Mouse (Mus musculus): ENCODE data around the gene Tmem86a.

Gene Tmem86a

DNA sequence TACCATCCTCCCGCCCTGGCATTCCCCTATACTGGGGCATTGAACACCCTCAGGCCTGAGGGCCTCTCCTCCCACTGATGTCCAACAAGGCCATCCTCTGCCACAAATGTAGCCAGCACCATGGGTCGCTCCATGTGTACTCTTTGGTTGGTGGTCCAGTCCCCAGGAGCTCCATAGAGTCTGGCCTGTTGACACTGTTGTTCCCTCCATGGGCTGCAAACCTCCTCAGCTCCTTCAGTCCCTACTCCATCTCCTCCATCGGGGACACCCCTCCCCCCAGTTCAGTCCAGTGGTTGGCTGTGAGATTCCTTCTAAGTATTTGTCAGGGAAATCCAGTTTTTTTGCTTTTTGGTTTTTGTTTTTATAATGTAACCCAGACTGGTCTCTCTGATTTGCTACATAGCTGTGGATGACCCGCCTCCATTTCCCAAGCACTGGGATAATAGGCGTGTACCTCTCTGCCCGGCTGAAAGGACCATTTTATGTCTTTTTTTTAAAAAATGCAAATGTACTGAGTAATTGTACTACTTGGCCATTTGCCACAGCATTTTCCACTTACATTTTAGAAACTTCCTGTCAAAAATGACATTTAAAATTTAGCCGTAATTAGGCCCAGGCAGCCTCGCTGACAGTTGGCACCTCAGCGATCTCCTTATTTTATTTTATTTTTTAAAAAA, 19.7 kb upstream of the Tmem86a start:
- DNase-seq: no peak

DNA sequence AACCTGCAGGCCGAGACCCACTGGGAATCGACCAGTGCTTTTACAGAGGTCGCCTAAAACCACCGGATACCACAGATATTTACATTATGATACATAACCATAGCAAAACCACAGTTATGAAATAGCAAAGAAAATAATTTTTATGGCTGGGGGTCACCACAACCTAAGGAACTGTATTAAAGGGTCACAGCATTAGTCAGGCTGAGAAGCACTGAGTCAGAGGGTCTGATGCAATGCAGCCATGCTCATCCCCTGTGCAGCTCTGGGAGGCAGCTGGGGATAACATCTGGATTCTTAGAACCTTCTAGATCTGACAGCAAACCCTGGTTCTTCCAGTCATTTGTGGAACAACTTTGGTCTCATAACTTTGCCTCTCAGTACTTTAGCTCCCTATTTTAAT, 19.0 kb upstream of the Tmem86a start:
- no peak for DNase-seq

DNA sequence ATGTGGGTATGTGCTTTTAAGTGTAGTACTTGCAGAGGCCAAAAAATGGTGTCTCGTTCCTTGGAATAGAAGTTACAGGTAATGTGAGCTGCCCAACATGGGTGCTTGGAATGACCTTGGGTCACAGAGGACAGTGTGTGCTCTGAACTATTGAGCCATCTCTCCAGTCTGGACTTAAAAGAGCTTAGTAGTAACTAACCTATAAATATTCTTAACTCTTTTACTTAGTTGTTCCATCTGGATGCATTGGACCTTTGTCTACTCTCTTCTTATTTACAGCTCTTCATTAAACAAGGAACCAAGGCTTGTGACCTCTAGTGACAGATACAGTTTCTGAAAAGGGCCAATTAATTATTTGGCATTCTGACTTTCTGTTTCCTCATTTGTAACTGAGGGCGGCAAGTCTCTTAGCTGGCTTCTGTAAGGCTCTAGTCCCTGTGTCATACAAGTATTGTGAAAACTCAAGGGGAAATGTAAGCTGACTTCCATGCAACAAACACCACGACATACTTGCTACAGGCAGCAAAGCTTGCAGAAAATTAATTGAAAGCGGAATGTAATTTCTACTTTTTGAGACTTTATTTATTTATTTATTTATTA, 15.5 kb upstream of the Tmem86a start:
- DNase-seq: no peak

DNA sequence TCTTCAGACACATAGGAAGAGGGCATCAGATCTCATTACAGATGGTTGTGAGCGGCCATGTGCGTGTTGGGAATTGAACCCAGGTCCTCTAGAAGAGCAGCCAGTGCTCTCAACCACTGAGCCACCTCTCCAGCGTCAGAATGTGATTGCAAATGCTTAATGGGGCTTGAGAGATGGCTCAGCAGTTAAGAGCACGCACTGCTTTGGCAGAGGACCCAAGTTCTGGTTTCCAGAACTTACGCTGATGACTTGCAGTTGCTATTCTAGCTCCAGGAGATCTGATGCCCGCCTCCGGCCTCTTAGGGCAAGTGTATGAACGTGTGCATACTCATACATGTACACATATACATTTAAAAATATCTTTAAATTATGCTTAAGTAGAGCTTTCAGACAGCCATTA, 15.0 kb upstream of the Tmem86a start:
- no peak for DNase-seq

DNA sequence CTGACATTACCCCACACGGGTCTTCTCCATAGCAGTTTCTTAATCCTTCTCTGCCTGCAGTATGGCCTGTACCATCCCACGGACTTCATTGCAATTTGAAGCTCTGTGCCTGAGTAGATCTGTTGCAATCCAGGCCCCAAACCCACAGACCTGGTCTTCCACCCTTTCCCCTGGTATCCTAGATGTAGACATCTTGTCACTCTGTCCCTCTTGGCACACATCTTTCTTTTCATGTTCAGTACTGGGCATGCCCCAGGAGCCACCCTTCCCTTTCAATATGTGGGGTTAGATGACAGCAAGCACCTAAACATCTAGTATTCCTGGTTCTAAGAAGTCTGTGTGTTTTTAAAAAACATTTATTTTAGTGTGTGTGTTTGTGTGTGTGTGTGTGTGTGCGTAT, 8.7 kb upstream of the Tmem86a start:
- DNase-seq: no peak

DNA sequence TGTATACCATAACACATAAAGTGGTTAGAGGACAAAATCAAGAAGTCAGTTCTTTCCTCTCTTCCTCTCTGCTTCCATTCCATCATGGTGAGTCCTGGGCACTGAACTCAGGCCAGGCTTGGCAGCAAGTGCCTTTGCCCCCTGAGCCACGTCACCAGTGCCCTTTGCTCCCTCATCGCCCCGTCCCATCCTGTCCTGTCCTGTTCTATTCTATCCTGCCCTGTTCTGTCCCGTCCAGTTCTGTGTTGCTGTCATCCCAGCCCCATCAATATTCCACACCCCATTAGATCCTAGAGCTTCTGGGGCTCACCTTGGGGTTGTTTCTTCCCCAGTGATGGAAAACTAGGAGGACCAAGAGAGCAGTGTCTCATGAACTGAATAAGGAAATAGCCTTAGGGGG, 8.3 kb upstream of the Tmem86a start:
- no peak for DNase-seq

DNA sequence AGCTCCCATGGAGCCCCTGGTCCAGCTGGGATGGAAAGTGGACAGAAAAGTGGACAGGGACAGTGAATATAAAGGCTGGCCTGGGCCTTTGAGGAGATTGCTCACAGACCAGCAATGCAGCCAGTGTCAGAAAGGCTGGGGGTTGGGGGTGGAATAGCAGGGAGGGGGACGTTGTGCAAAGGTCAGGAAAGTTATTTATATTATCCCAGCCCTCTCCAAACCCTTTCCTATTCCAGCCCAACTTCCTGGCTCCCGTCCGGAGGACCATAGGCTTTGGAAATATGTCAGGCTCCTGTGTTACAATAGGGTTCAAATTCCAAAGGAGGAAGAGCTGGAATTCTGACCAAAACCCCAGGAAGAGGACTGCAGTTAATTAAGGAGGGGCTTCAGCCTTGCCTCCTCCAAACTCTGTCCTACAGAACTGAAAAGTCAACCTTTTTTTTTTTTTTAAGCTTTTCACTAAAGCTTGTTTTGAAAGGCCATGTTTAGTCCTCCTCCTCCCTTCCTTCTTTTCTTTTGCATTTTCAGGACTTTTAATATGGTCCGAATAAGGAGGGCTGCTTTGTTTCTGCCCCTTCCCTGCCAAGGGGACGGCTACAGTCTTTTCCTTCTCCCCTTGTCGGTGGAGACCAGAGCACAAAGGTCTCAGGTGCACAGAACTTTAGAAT, 7.4 kb upstream of the Tmem86a start:
- DNase-seq: no peak

DNA sequence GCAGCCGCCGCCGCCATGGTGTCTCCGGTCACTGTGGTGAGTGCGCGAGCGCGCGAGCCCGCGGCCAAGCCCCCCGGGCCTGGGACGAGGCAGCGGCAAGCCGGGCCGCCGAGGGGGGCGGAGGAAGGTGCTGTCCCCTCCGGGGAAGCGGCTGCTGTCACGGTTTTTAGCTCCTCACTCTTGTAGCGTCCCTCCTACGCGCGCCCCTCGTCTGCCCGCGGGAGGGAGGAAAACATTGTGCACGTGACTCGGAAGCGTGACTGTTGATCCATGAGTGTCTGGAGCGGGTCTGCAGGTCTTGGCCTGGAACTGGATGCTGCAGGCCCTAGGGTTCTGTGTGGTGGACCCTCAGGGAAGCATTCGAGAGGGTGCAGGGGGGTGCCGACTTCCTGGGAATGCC, 365 bp downstream of the Tmem86a start:
- peak in 1 of 2 experiments; percentile 64 for DNase-seq

DNA sequence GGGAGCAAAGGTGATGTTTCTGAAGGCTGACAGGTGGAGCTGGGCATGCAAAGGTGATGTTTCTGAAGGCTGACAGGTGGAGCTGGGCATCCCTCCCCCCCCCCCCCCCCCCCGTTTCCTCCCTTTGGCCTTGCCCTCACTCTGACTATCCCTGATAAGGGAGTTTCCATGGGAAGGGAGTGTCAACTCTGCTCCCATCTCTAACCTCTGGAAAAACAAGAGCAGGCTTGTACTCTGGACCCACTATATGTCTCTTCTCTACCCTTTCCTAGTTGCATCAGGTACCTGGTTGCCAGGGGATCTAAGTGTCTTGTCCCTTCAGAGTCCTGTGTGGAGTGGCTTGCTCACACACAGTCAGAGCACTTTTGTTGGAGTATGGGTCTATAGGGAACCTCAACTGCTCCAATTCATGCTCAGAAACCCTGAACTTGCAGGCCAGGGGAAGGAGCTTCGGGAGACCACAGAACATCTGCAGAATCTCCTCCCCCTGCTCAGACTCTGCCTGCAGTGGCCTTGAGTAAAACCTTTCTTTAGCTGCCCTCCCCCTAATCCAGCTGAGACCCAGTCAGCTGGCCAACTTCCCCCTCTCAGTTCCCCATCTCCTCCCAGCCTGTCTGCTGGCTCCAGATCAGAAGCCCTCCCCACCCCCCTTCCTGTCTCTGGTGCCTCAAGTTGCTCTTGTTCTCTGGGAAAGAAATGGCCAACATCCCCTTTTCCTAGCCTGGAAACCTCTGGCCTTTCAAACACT, 1.2 kb downstream of the Tmem86a start:
- peak; percentile 38 to 57 for DNase-seq

DNA sequence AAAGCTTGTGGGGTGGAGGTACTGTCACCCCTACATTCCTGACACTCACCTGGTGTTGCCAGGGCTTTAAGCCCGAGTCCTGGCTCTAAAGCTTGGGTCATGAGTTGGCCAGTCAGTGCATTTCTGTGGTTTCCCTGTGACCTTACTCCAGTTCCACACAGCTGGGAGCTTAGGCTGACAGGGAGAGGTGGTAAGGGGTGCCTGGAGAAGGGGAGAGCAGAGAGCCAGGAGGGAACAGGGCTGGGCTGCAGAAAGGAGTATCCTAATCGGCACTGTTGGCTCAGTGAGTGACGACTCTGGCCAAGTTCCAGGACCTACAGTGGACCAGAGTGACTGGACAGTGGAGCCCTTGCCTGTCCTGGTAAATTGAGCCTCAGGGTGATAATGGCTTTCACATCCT, 1.9 kb downstream of the Tmem86a start:
- DNase-seq: peak; percentile 64 to 67

DNA sequence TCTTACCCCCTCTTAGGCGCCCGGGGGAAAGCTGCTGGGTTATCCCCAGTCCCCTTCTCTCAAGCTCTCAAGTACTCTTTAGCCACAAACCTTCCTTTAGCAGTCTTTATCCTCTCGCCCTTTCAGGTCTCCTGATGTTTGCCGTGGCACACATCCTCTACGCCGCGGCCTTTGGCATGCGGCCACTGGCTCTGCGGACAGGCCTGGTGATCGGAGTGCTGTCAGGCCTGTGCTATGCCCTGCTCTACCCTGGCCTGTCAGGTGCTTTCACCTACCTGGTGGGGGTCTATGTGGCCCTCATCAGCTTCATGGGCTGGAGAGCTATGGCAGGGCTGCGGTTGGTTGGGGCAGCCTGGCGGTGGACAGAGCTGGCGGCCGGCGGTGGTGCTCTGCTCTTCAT, 2.9 kb downstream of the Tmem86a start:
- DNase-seq: peak; percentile 31

DNA sequence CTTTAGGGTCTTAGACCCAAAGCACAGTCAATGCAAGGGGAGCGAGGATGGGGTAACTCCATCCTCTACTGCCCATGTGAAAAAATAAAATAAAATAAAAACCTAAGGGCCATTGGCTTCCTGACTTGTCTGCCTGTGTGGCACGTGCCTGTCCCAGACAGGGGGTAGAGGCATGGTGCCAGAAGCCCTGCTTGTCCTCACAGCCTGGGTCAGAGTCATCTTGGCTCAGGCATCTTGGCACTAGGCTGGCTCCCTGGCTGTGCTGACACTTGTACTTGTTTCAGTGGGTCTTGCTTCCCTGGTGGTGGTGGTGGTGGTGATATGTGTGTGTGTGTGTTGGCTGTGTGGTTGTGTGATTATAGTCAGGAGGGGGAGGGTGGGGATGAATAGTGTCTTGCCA, 4.3 kb downstream of the Tmem86a start:
- peak; percentile 66 to 76 for DNase-seq

DNA sequence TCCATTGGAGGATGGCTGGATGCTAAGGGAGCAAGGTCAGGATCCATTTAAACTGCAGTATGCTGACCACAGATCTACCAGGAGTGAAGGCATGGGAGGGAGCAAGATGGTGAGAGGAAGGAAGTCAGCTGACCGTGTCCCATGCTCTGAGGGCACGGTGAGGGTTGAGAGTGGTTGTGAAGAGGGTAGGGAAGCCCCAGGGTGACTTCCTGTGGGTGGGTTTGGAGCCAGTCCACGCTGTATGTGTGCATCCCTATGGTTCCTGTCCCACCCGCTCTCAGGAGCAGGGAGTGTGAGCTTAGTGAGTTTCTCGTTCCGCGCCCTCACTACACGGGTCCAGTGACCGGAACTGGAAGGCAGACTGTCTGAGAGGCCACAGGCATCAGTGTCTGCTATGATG, 5.3 kb downstream of the Tmem86a start:
- no peak for DNase-seq

DNA sequence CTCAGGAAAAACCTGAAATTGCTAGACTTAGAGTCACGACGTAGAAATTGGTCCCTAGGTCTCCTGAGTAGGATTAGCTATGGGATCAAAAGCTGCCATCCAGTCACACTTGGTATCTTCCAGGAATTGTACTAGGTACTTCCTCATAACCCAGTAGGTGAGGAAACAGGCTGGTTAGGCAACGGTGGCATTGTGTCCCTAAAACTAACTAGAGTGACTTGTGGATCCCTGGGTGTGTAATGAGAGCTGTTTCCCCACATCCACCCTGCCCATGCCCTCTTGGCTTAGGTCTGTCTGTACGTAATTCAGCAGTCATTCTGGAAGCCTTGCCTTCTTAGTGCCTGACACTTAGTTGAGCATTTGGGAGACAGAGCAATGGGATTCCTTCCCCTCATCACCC, 5.9 kb downstream of the Tmem86a start:
- DNase-seq: no peak

DNA sequence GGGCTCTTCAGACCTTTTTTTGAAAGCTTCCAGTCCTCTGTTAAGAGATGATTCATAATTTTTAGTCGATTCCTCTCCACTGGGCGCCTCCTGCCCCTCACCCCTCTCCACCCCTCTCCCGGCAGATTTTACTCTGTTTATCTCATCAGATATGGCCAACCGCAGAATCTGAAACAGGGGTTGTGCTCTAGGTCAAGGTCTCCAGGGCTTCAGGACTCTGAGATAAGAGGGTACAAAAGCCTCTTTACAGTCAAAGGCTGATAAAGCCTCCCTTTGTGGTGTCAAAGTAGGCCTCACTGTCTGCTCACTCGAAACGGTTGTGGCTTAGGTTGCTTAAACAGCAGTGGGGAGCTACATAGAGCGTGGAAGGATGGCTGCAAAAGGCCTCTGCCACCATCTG, 8.9 kb downstream of the Tmem86a start:
- no peak for DNase-seq

DNA sequence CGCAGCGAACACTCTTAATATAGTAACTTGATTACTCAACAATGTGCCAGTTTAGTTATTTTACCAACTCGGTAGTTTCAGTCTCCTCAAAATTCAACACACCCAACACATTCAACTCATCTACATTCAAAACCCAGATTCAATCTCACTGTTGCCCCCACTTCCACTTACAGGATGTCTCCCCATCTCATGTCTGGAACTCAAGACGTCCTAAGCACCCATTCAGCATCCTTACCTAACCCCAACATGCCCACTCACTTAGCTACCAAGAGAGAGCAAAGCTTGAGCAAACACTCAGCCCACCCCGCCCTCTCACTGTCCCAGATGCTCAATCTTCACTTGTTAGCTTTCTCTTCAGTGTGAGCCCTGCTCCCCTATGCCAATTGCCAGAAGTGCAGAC, 11.2 kb downstream of the Tmem86a start:
- DNase-seq: no peak

DNA sequence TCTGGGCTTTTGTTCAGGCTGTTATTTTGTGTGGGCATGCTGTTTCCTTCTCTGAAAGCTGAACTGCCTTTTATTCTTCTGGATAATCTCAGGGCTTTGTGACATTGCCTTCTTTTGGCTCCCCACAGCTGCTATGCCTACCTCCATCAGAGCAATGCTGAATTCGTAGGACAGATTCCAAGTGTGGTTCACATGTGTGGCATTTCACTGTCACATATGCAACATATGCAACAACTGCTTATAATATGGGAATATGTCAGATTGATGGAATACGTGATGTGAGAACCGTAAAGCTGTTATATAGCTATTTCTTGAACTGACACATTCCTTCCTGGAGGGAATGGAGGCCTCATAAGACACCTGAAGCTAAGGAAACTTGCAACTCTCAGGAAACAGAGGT, 16.5 kb downstream of the Tmem86a start:
- DNase-seq: no peak

DNA sequence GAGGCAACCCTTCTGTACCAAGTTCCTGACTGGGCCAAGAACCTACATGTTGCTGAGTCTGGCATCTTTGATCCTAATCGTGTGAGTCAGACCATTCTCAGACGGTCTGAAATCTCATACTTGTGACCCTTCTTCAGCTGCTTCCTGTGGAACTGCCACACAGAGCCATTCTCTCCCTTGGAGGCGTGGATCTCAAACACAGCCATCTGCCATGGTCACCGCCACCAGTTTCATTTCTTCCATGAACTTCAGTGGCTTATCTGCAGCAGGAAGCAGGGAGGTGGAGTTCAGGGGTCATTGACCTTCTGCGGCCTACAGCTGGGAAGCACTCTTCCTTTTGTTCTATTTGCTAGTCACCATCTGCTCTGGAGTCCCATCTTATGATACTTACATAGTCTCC, 17.5 kb downstream of the Tmem86a start:
- DNase-seq: no peak

DNA sequence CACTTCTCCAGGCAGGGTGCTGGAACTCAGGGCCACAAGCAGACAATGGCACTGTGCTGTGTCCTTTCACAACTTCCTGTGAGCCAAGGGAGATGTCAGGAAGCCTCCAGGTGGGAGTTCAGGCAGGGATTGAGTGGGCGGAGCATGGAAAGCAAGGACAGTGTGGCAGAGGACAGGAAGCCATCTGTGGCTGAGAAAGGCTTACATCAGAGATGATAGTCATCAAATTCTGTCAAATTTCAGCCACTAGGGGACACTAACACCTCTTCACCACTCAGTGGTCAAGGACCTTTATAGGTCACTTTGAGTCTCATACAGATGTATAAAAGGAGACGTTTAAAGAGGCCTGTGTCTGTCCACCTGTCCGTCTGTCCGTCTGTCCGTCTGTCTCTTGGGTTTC, 22.1 kb downstream of the Tmem86a start:
- DNase-seq: no peak

DNA sequence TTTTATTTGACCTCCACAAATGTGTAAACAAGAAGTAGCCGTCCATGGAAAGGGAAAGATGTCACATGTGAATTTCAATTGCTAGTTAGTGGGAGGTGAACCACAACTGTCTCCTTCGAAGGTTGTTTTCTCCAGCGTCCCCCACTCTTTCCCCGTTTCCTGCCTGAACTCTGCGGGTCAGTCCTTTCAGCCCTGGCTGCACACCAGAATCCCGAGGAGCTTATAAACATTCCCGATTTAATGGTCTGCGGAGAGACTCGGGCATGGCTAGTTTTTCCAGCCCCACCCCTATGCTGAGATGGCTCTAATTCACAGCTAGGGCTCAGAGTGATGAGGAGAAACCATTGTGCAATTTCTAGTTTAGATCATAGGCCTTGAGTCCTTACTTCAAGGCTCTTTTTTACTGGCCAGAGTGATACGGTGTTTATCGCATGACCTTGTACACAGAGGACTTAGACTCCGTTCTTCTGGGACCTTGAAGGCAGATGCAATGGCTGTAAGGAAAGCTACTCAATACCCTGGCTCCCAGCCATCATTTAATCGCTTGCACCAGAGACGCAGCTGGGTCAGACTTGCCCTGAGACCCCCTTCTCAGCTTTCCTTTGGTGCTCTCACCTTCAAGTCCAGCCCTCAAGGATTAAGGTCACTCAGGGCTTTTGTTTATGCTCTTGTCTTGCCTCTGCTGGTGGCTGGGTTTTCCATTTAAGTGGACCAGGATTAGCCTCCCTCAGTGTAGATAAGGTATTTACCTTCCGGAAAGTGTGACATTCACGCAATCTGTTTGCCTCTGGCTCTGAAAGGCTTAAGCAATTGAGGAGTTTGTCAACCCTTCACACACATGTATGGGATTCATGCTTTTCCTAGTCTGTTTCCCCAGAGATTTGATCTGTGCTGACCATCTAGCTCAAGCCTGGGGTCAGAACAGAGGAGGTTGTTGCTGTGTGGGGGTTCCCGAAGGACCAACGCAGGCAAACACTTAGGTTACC, 23.4 kb downstream of the Tmem86a start:
- no peak for DNase-seq

DNA sequence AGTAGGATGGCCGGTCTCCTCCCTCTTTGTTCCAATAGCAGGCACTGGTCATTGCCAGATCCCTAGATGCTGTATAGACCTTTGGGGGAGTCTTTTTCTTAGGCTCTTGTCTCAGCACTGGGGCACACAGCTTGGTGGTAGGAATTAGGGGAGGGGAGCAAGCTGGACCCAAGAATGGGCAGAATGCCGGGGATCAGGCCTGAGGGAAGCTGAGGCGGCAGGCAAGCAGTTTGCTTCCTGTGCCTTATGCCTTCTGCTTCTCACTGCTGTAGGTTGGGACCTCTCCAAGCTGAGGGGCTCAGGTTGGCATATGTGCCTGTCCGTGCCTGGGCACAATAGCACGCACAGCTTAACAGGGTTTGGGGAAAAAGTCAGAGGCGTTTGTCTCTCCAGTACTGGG, 25.8 kb downstream of the Tmem86a start:
- peak; percentile 61 to 71 for DNase-seq

DNA sequence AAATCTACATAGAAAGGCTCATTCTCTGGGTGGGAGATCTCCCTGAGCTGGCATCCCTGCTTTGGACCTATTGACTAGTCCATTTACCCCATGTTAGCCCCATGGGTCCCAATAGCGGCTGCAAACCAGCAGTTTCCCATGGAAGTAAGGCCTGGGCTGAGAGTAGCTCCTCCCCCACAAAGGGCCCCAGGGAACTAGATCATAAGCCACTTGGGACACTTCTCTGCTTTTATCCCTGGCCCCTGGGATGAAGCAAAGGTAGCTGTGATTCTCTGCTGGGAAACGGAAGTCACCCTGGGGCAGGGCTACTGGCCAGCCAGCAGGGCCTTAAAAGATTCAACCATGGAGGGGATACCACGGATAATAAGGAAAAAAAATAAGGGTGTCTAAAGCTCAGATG, 26.3 kb downstream of the Tmem86a start:
- DNase-seq: no peak

DNA sequence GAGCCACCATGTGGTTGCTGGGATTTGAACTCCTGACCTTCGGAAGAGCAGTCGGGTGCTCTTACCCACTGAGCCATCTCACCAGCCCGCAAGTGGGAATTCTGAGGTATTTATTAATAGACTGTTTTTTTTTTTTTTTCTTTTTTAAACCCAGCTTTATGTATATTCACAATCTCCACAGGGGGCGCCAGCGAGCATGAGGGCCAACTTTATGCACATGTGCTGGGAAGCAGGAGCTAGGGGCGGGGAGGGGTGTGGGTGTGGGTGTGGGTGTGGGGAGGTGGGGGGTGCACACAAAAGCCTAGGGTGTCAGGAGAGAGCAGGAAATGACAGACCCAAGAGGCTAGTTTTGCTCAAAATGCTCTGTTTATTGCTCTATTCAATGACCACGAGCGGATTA, 27.1 kb downstream of the Tmem86a start:
- DNase-seq: peak; percentile 29 to 73
